Mouse (Mus musculus) midbrain, postnatal 0 days (tissue): ENCODE measurements around the gene Aacs. TPM values are rescaled to one million over a fixed set of nuclear protein-coding genes. Genes with fewer than 3 reads are reported as not detected.
A peak's percentile ranks its signal among the peaks of the same experiment; 100 is the strongest.

Experiments used
- ATAC-seq: fragments of 200-750 bp; cut with Nextera tagmentation; 2 replicates; pipeline ENCODE4 v1.8.0; 2017; ENCODE audit warnings: moderate number of reproducible peaks, mild to moderate bottlenecking, moderate TSS enrichment, moderate library complexity; ENCODE audit not compliant: low FRiP score
- DNase-seq: peaks from one replicate; pipeline ENCODE4 v3.0.0-alpha.2; 2015; ENCODE audit warnings: low spot score
- H3K27ac ChIP-seq: fragments of 300-500 bp; sonication (generic); 2 replicates; pipeline ENCODE4 v1.5.1; 2014; ENCODE audit warnings: low read depth, mild to moderate bottlenecking, low read length, mixed read lengths
- H3K27me3 ChIP-seq: fragments of 300-500 bp; sonication (generic); 2 replicates; pipeline ENCODE4 v1.6.1; 2014; ENCODE audit warnings: low read length, control low read depth, mixed read lengths; ENCODE audit not compliant: insufficient read depth
- H3K36me3 ChIP-seq: fragments of 300-500 bp; sonication (generic); 2 replicates; pipeline ENCODE4 v1.6.1; 2014; ENCODE audit warnings: low read length, control low read depth, mixed read lengths; ENCODE audit not compliant: insufficient read depth
- H3K4me1 ChIP-seq: fragments of 300-500 bp; sonication (generic); 2 replicates; pipeline ENCODE4 v1.6.1; 2014; ENCODE audit warnings: mild to moderate bottlenecking, control low read depth, antibody characterized with exemption, low read length, mixed read lengths; ENCODE audit not compliant: insufficient read depth
- H3K4me2 ChIP-seq: fragments of 300-500 bp; sonication (generic); 2 replicates; pipeline ENCODE4 v1.6.1; 2014; ENCODE audit warnings: low read depth, mild to moderate bottlenecking, low read length, mixed read lengths; ENCODE audit not compliant: poor library complexity, severe bottlenecking
- H3K4me3 ChIP-seq: fragments of 300-500 bp; sonication (generic); 2 replicates; pipeline ENCODE4 v1.5.1; 2014; ENCODE audit warnings: low read depth, mild to moderate bottlenecking, low read length, moderate library complexity
- H3K9ac ChIP-seq: fragments of 300-500 bp; sonication (generic); replicated peaks from 2 replicates; pipeline ENCODE4 v1.6.1; 2014; ENCODE audit warnings: mild to moderate bottlenecking, low read length, moderate library complexity, mixed read lengths; ENCODE audit not compliant: poor library complexity, severe bottlenecking
- H3K9me3 ChIP-seq: fragments of 300-500 bp; sonication (generic); 2 replicates; pipeline ENCODE4 v1.6.1; 2016; ENCODE audit warnings: low read length, control low read depth
- CTCF ChIP-seq: IDR thresholded peaks from 2 replicates; pipeline ENCODE4 v1.5.1; 2016; ENCODE audit warnings: antibody characterized with exemption, mild to moderate bottlenecking
- WGBS: fragments of 180-500 bp; shearing (Covaris S2); extraction: QIAGEN DNeasy Blood & Tissue Kit; methylation state at CpG from one replicate; pipeline ENCODE4 v1.1.7; 2014; 5-methylcytosine and 5-hydroxymethylcytosine counted together
- polyA plus RNA-seq: library from polyadenylated mRNA; unstranded; fragments of >200 nt; fragmentation: Nextera tagmentation; extraction: Ambion mirVana; gene quantifications from 2 replicates; pipeline ENCODE4 v1.2.1, GENCODE M21; 2015
- total RNA-seq: library from RNA; depleted of rRNA; stranded (reverse); fragments of >200 nt; gene quantifications from 2 replicates; pipeline ENCODE4 v1.2.3, GENCODE M21; 2014

Aacs gene
- total and polyA plus RNA-seq, 2 experiments from 2014 or later: 84.8 to 112 TPM

- 0 out of 2 replicates have a peak overlapping the region, but pooled peaks have one; percentile 47 for H3K27ac ChIP-seq
Observed at GRCm38 (mm10) chr5:125534168-125534610, 58.6 kb downstream of the Aacs start.

GRCm38 (mm10) chr5:125534611-125535324 lies 59.2 kb downstream of the Aacs start:
- ATAC-seq (0 out of 2 replicates have a peak, but pooled peaks have one; percentile 41), DNase-seq (peak; percentile 44)
- Histone ChIP-seq H3K9ac (peak overlapping the region; percentile 42; the same call in 1 of the 2 replicates), H3K9me3 (no peaks in the 10 kb centered on the region), H3K36me3 (no peaks in the 10 kb centered on the region), H3K4me2 (peak overlapping the region; percentile 91), H3K27ac (0 out of 2 replicates have a peak overlapping the region, but pooled peaks have one; percentile 47), H3K4me1 (no peaks in the 10 kb centered on the region), H3K4me3 (peak overlapping the region; percentile 61), H3K27me3 (peaks cover 12% of the 10 kb centered on the region; the same call in 1 of the 2 replicates)
- WGBS: under 1% methylated on average over 26 of the region's 26 CpGs
- peak; percentile 37 for TF ChIP-seq CTCF

More at GRCm38 (mm10) chr5:125534168-125534610, 58.6 kb downstream of the Aacs start:
- WGBS: 3% methylated on average over 7 of the region's 7 CpGs
- Histone ChIP-seq H3K4me1 (no peaks in the 10 kb centered on the region), H3K4me3 (peak overlapping the region; percentile 61), H3K27me3 (peaks cover 12% of the 10 kb centered on the region; the same call in 1 of the 2 replicates), H3K36me3 (no peaks in the 10 kb centered on the region), H3K4me2 (peak overlapping the region; percentile 91), H3K9me3 (no peaks in the 10 kb centered on the region), H3K9ac (peak overlapping the region; percentile 42; the same call in 1 of the 2 replicates)
- ATAC-seq (no peak), DNase-seq (no peak)
- no peak for TF ChIP-seq CTCF

GRCm38 (mm10) chr5:125545090-125545489 lies 69.5 kb downstream of the Aacs start:
- WGBS: 94% methylated on average over 2 of the region's 2 CpGs
- Histone ChIP-seq H3K4me3 (no peak overlapping the region), H3K27me3 (no peaks in the 10 kb centered on the region), H3K4me2 (no peak overlapping the region), H3K9ac (no peak overlapping the region), H3K27ac (no peak overlapping the region), H3K4me1 (peaks cover 4% of the 10 kb centered on the region; the same call in 1 of the 2 replicates), H3K36me3 (no peaks in the 10 kb centered on the region), H3K9me3 (no peaks in the 10 kb centered on the region)
- no peak for ATAC-seq
- TF ChIP-seq CTCF: peak; percentile 33
- no peak for DNase-seq

- no peaks in the 10 kb centered on the region for H3K36me3 ChIP-seq
- H3K27ac ChIP-seq: no peak overlapping the region
- peaks cover 4% of the 10 kb centered on the region; the same call in 1 of the 2 replicates for H3K4me1 ChIP-seq
- no peak overlapping the region for H3K4me2 ChIP-seq
- no peak overlapping the region for H3K4me3 ChIP-seq
- H3K27me3 ChIP-seq: no peaks in the 10 kb centered on the region
- WGBS: 14% methylated on average over 13 of the region's 13 CpGs
- no peak for DNase-seq
- no peak for ATAC-seq
- H3K9me3 ChIP-seq: no peaks in the 10 kb centered on the region
- H3K9ac ChIP-seq: no peak overlapping the region
- TF ChIP-seq CTCF: no peak
Observed at GRCm38 (mm10) chr5:125546293-125546692, 70.7 kb downstream of the Aacs start.

- Histone ChIP-seq H3K9me3 (no peaks in the 10 kb centered on the region), H3K36me3 (no peaks in the 10 kb centered on the region), H3K4me3 (no peak overlapping the region), H3K27me3 (no peaks in the 10 kb centered on the region), H3K4me1 (peaks cover 4% of the 10 kb centered on the region; the same call in 1 of the 2 replicates), H3K9ac (no peak overlapping the region), H3K4me2 (no peak overlapping the region), H3K27ac (no peak overlapping the region)
- no peak for ATAC-seq
- no peak for TF ChIP-seq CTCF
- no peak for DNase-seq
- WGBS: 19% methylated on average over 11 of the region's 11 CpGs
Observed at GRCm38 (mm10) chr5:125549750-125550489, 74.3 kb downstream of the Aacs start.
